Mouse (Mus musculus) adrenal gland, adult 8-10 months (tissue): ENCODE measurements around the gene Rbm47. TPM values are rescaled to one million over a fixed set of nuclear protein-coding genes. Genes with fewer than 3 reads are reported as not detected.
"Not testable (repeated sequence)": the region's sequence is repeated elsewhere in the genome, so short reads cannot be mapped to it uniquely, and the experiment has no call there.

Source experiments
- DNase-seq: peaks from one replicate; pipeline ENCODE4 v3.0.0; 2022
- microRNA-seq, 2 experiments: library from miRNA; unstranded; fragments of <30 nt; microRNA quantifications; one replicate each; pipeline ENCODE4 v1.2.0; 2022
- total RNA-seq, 4 experiments: library from RNA; stranded (reverse); gene quantifications; 2 replicates each; pipeline ENCODE4 v1.2.4; 2022

The Rbm47 gene
- total RNA-seq, 4 experiments from 2014 or later, result 76.0 to 130 (median 96.1) TPM

DNA sequence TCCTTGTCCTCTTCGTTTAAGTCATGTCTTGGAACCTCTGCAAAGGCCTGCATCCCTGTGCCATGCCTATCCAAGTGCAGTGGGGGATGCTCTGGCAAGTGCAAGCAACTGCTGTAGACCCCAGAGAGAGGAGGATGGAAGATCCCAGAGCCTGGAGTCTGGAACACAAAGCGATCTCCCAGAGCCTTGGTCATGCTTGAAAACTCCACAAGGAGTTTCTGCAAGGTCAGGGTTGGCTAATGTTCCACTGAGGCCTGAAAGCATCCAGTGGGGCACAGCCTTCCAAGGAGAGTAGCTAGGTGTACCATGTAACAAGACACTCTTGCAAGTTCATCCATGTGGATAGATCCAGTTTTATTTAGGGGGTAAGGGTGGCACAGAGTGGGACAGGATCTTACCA, 158.5 kb downstream of the Rbm47 start:
- no peak for DNase-seq

- no peak for DNase-seq
Observed at GRCm38 (mm10) chr5:66013999-66014398, 158.9 kb downstream of the Rbm47 start.

GRCm38 (mm10) chr5:66008245-66008967, 164.5 kb downstream of the Rbm47 start:
- DNase-seq, result no peak

- DNase-seq, result no peak
Observed at GRCm38 (mm10) chr5:66005041-66005678, 167.8 kb downstream of the Rbm47 start.

DNA sequence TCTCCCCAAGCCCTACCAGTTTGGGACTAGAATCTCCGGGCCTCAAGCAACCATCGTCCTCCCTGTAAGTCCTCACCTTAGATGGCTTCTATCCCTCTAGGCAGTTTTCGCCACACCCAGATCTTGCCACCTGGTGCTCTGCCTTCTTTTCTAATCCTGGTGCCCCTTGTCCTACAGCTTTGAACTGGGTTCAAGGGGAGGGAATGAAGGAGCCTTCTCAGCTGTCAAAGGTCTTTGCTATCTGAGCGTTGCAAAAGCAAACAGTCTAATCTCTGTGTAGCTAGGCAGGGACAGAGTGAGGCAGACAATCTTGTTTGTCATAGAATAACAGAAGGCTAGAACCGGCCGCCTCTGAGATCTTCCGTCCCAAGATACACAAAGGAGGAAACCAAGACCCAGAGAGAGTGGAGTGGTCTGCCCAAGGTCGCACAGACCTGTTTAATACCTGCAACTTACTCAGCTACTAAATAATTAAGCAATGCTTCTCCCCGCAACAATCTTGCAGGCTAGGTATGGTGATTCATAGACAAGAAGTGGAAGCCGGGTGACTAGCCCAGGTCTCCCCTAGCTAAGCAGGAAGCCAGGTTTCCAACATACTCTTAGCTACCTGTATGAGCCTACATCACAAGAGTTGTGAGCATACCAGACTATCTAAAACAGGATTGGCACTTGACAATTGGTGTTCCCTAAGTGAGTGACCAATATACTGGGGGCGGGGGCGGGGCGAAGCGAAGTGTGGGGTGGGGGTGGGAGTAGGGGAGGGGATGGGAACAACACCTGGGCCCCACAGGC, 168.6 kb downstream of the Rbm47 start, which contains the start of gene 9130230L23Rik:
Gene 9130230L23Rik, minus strand, starts transcription at position 152 of the 792 bp plus-strand sequence.
- no peak for DNase-seq

DNA sequence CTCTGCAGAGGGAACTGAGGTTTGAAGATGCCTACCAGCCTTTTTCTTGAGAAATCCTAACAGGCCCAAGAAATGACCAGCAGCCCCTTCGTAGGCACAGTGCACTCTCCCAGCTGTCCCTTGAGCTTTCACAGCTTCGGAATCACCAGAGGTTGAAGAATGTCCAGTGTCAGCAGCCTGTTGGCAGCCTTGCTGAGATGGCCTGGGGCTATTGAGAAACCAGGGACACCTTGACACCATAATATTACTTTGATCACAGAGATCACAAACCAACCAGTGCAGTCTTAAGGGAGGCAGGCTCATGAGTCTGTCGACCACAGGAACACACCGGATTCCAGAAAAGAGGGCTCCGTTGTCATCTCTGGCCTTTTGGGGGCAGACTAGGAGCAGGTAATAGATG, 171.7 kb downstream of the Rbm47 start:
- DNase-seq, result no peak

GRCm38 (mm10) chr5:66000567-66001125, 172.3 kb downstream of the Rbm47 start:
- no peak for DNase-seq

DNA sequence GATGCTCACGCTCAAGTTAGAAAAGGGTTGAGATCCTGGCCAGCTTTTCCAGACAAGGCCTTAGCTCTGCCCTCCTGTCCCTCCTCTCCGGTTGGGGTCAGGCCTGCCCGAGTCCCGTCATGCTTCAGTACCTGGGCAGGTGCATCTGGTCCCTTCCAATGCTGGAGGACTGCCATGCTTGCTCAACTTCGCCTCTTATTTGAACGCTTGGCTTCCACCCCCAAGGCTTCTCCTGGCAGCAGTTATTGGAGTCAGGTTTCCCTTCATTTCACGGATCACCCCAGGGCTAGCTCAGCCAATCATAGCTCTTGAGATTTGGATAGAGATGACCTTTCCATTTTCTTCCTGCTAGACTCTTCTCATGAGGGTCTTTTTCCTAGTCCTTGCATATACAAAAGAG, 172.8 kb downstream of the Rbm47 start:
- DNase-seq, result no peak

- DNase-seq, result no peak
Observed at GRCm38 (mm10) chr5:65999106-65999505, 173.8 kb downstream of the Rbm47 start.

GRCm38 (mm10) chr5:65997813-65998212, 175.1 kb downstream of the Rbm47 start:
- no peak for DNase-seq

- DNase-seq, result peak; percentile 49
Observed at GRCm38 (mm10) chr5:65994643-65995042, 178.3 kb downstream of the Rbm47 start.

GRCm38 (mm10) chr5:65991191-65991590, 181.7 kb downstream of the Rbm47 start:
- DNase-seq, result no peak

DNA sequence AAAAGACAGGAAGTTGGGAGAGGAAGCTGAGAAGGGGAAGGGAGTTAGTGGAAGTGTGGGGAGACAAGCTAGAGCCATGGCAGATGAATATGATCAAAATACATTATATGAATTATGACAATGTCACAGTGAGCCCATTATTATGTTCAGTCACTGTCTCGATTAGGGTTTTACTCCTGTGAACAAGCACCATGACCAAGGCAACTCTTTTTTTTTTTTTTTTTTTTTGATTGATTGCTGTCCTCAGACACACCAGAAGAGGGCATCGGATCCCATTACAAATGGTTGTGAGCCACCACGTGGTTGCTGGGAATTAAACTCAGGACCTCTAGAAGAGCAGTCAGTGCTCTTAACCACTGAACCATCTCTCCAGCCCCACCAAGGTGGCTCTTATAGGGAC, 185.9 kb downstream of the Rbm47 start:
- not testable (repeated sequence) for DNase-seq

DNA sequence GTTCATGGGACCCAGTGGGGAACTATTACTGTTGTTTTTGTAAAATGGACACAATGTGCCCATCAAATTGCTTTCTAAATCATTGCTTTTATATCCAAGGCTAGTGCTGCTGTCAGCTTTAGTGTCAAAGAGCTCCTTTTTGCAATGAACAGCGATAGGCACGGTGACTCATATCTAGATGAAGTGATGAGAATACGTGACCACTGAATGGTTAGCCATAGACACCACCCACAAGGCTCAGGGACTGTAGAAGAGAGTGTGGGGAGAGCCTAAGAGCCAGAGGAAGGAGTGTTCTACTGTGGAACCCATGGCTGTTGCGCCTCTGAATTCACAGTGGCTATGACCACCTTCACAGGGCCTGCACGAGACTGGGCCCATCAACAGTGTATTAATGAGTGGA, 186.5 kb downstream of the Rbm47 start:
- DNase-seq, result no peak

- no peak for DNase-seq
Observed at GRCm38 (mm10) chr5:65975731-65976130, 197.2 kb downstream of the Rbm47 start.

GRCm38 (mm10) chr5:65973189-65973588, 199.7 kb downstream of the Rbm47 start:
- DNase-seq, result no peak

GRCm38 (mm10) chr5:65968004-65968403, 204.9 kb downstream of the Rbm47 start:
- no peak for DNase-seq

GRCm38 (mm10) chr5:65967091-65967490, 205.8 kb downstream of the Rbm47 start:
- no peak for DNase-seq

Small RNAs within 50 kb of the gene (microRNA-seq; reads per million reads assigned to microRNA genes)
- 0 reads per million in 2 experiments for gene Gm25952

Other genes with a start within 250 kb of the Rbm47 start
- not detected for gene Chrna9, start 238.2 kb downstream of the Rbm47 start, total RNA-seq
- 1 to 10 TPM in 1 of 4 experiments, under 1 TPM in 3; 0.28 to 2.3 (median 0.54) TPM for gene 9130230L23Rik, start 168.8 kb downstream of the Rbm47 start, total RNA-seq
- 1 to 10 TPM in 2 of 4 experiments, under 1 TPM in 2; 0.35 to 1.3 (median 0.93) TPM for gene Nsun7, start 86.8 kb upstream of the Rbm47 start, total RNA-seq